Mouse (Mus musculus) small intestine, adult 2 months (tissue): ENCODE results near the gene Mlip.

Source experiments
- CTCF ChIP-seq: fragments of 200-500 bp; IDR thresholded peaks from 2 replicates; pipeline ENCODE4 v1.5.1; 2012; ENCODE audit warnings: low read depth, mild to moderate bottlenecking, control low read depth, inconsistent platforms, low read length, moderate library complexity, mixed read lengths; ENCODE audit not compliant: insufficient replicate concordance, insufficient read length; ENCODE audit errors: extremely low read depth
- POLR2A ChIP-seq: fragments of 200-500 bp; IDR thresholded peaks from 2 replicates; pipeline ENCODE4 v1.6.1; 2012; ENCODE audit warnings: low read depth, mild to moderate bottlenecking, control low read depth, inconsistent platforms, low read length, moderate library complexity

GRCm38 (mm10) chr9:77388956-77389355 is 36.2 kb upstream of the Mlip start:
- TF ChIP-seq CTCF = no peak
- no peak for TF ChIP-seq POLR2A
